Mouse (Mus musculus) bone marrow macrophage, adult 2 months (primary cell): ENCODE data around the gene Shisa7.

ENCODE experiments used
- CTCF ChIP-seq: IDR thresholded peaks from 2 replicates; pipeline ENCODE4 v1.5.1; 2012; ENCODE audit warnings: low read depth, mild to moderate bottlenecking, low read length, moderate library complexity
- POLR2A ChIP-seq: IDR thresholded peaks from 2 replicates; pipeline ENCODE4 v1.6.1; 2012; ENCODE audit warnings: mild to moderate bottlenecking, low read depth, low read length, borderline replicate concordance

DNA sequence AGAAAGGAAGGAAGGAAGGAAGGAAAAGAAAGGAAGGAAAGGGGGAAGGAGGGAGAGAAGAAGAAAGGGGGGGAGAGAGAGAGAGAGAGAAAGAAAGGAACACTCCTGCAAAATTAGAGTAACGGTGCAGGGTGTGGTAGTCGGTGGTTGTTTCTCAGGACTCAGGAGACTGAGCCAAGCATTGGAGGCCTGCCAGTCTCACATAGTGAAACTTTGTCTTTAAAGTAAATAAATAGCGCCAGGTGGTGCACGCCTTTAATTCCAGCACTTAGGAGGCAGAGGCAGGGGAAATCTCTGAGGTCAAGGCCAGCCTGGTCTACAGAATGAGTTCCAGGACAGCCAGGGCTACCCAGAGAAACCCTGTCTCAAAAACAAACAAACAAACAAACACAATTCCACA lies 42.2 kb upstream of the Shisa7 start:
- TF ChIP-seq CTCF: no peak
- TF ChIP-seq POLR2A: no peak
